22 mouse cellular contexts compared by ENCODE assay signal in the genomic region with DNA sequence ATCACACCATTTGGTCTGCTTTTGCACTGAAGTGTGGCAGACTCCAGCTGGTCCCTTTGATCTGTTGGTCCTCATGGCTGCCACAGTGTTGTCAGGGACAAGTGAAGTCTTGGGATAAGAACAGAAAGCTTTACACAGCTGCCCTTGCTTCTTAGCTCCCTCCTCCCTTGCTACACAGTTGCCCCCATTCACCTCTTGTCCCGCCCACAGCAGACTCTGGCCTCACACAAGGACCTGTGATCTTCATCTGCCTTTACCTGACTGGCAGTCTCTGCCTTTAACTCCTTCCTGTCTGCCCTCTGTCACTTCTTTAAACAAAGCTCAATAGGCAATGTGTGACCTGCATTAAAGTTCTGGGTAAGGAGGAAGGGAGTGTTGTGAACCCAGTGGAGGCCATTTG.
"Had no signal": no experiment of that assay in that cellular context is flagged by ENCODE, and none has a peak within 500 bp of the region (broad histone marks: within the 10 kb centered on the region; RNA-seq: fewer than 3 reads in every experiment).

No protein-coding gene starts in this region.

- H3K9ac ChIP-seq: limb, embryonic 13.5 days; liver, embryonic 12.5 days; liver, embryonic 15.5 days; lung, embryonic 15.5 days; midbrain, embryonic 12.5 days; midbrain, embryonic 15.5 days; neural tube, embryonic 12.5 days; neural tube, embryonic 15.5 days had no signal

- DNase-seq: kidney, adult 8-10 months; kidney, postnatal 14 days; layer of hippocampus, adult 9-11 months; liver; lung, adult 18-20 months; lung, postnatal 10 days; lung, postnatal 36 days; right cerebral cortex, adult 18-20 months; right cerebral cortex, postnatal 14 days; spleen, adult 18-20 months; thymus, adult 18-20 months; thymus, postnatal 36 days had no signal

- H3K27me3 ChIP-seq: limb, embryonic 13.5 days; liver, embryonic 12.5 days; liver, embryonic 15.5 days; lung, embryonic 15.5 days; midbrain, embryonic 12.5 days; midbrain, embryonic 15.5 days; neural tube, embryonic 12.5 days; neural tube, embryonic 15.5 days had no signal

- H3K36me3 ChIP-seq: limb, embryonic 10.5 days; limb, embryonic 13.5 days; liver, embryonic 12.5 days; liver, embryonic 15.5 days; lung, embryonic 15.5 days; midbrain, embryonic 12.5 days; midbrain, embryonic 15.5 days; neural tube, embryonic 12.5 days; neural tube, embryonic 15.5 days had no signal

- ATAC-seq: liver, embryonic 12.5 days; midbrain, embryonic 15.5 days had no signal

- H3K4me2 ChIP-seq: limb, embryonic 13.5 days; liver, embryonic 12.5 days; liver, embryonic 15.5 days; lung, embryonic 15.5 days; midbrain, embryonic 12.5 days; midbrain, embryonic 15.5 days; neural tube, embryonic 12.5 days; neural tube, embryonic 15.5 days had no signal

- H3K4me3 ChIP-seq: layer of hippocampus, adult 2 months; limb, embryonic 10.5 days; limb, embryonic 13.5 days; liver, embryonic 12.5 days; liver, embryonic 15.5 days; lung, embryonic 15.5 days; midbrain, embryonic 12.5 days; midbrain, embryonic 15.5 days; neural tube, embryonic 12.5 days; neural tube, embryonic 15.5 days had no signal

- H3K27ac ChIP-seq: layer of hippocampus, adult 2 months; limb, embryonic 10.5 days; limb, embryonic 13.5 days; liver, embryonic 12.5 days; liver, embryonic 15.5 days; lung, embryonic 15.5 days; midbrain, embryonic 12.5 days; midbrain, embryonic 15.5 days; neural tube, embryonic 12.5 days; neural tube, embryonic 15.5 days had no signal

- H3K4me1 ChIP-seq: liver, embryonic 12.5 days; liver, embryonic 15.5 days had no signal

- H3K9me3 ChIP-seq: limb, embryonic 10.5 days; limb, embryonic 13.5 days; liver, embryonic 12.5 days; liver, embryonic 15.5 days; lung, embryonic 15.5 days; midbrain, embryonic 12.5 days; midbrain, embryonic 15.5 days; neural tube, embryonic 12.5 days; neural tube, embryonic 15.5 days had no signal
